Mouse (Mus musculus) erythroblast, embryonic 14.5 days (primary cell): ENCODE measurements around the gene Eps8l3. TPM values are rescaled to one million over a fixed set of nuclear protein-coding genes. Genes with fewer than 3 reads are reported as not detected.

Experiments
- H3K27me3 ChIP-seq: 2 replicates; pipeline ENCODE4 v1.6.1; 2012; ENCODE audit warnings: inconsistent platforms; ENCODE audit not compliant: control insufficient read depth
- H3K36me3 ChIP-seq: 2 replicates; pipeline ENCODE4 v1.6.1; 2012; ENCODE audit warnings: mild to moderate bottlenecking, inconsistent platforms; ENCODE audit not compliant: control insufficient read depth
- H3K4me1 ChIP-seq: 2 replicates; pipeline ENCODE4 v1.6.1; 2012; ENCODE audit warnings: inconsistent platforms; ENCODE audit not compliant: control insufficient read depth
- H3K4me3 ChIP-seq: replicated peaks from 2 replicates; pipeline ENCODE3; 2012; ENCODE audit warnings: moderate library complexity, mild to moderate bottlenecking, inconsistent platforms
- H3K9me3 ChIP-seq: 2 replicates; pipeline ENCODE4 v1.6.1; 2012; ENCODE audit warnings: low read length, inconsistent platforms, mixed read lengths; ENCODE audit not compliant: control insufficient read depth
- GATA1 ChIP-seq: IDR thresholded peaks from 2 replicates; pipeline ENCODE4 v1.6.1; 2012; ENCODE audit warnings: low read length, inconsistent platforms, mixed read lengths
- TAL1 ChIP-seq: IDR thresholded peaks from 3 replicates; pipeline ENCODE4 v1.6.1; 2012; ENCODE audit warnings: low read length, inconsistent platforms, mixed read lengths
- polyA plus RNA-seq: library from polyadenylated mRNA; stranded (reverse); fragments of >175 nt; gene quantifications from 2 replicates; pipeline ENCODE4 v1.2.3, GENCODE M21; 2012

The Eps8l3 gene
- not detected in 2 replicates for polyA plus RNA-seq

GRCm38 (mm10) chr3:107877005-107877404 lies at the start of gene Eps8l3:
TSS of gene Eps8l3 (plus strand) at chr3:107877229.
- Histone ChIP-seq H3K9me3 (no peaks in the 10 kb centered on the region), H3K4me3 (no peak within 1 kb of the TSS), H3K4me1 (no peaks in the 10 kb centered on the region), H3K27me3 (no peaks in the 10 kb centered on the region), H3K36me3 (no peaks in the 10 kb centered on the region)
- TF ChIP-seq TAL1 (no peak), GATA1 (no peak)

- no peaks in the 10 kb centered on the region; the same call in 1 of the 2 replicates for H3K27me3 ChIP-seq
- H3K4me1 ChIP-seq, result peaks cover 5% of the 10 kb centered on the region
- no peaks in the 10 kb centered on the region for H3K36me3 ChIP-seq
- H3K4me3 ChIP-seq, result no peak overlapping the region
- peaks cover 15% of the 10 kb centered on the region for H3K9me3 ChIP-seq
- no peak for TF ChIP-seq GATA1
- TF ChIP-seq TAL1, result no peak
Measured at GRCm38 (mm10) chr3:107827873-107828405, 49.1 kb upstream of the Eps8l3 start.

DNA sequence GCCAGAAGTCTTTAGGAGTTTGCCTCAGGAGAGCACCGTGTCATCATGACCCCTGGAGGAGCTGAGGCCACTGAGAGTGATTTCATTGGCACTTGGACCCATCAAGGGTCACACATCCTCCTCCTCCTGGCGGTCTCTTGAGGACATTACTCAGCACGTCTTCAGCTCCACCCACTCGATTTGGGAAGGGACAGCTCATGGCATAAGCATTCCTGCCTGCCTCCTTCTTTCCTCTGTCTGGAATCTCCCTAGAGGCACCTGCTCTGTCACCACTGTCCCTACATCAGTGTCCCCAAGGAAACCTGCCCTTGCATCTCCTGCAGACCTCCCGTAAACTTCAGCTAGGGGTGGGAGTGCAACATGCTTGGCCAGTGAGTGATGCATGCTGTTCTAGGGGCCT lies 48.5 kb upstream of the Eps8l3 start:
- Histone ChIP-seq H3K4me1 (peaks cover under 1% of the 10 kb centered on the region; the same call in 1 of the 2 replicates), H3K4me3 (no peak overlapping the region), H3K27me3 (no peaks in the 10 kb centered on the region; the same call in 1 of the 2 replicates), H3K9me3 (peaks cover 9% of the 10 kb centered on the region), H3K36me3 (no peaks in the 10 kb centered on the region)
- TF ChIP-seq TAL1 (no peak), GATA1 (no peak)

DNA sequence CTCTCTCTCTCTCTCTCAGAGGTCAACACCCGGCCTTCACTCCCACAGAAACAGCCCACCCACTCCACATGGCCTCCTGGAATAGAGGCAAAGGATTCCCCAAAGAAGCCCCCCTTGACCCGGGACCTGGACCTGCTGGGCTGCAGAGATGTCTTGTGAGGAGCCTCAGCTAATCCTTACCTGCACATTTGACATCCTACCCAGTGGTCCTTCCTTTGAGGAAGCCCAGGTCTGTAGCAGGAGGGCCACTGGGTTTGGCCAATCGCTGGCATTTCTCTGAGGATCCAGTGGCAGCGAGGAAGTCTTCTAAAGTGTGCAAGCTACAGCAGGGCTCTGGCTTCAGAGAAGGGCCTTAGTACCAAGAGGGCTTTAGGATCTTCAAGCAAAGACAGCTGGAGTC lies 48.0 kb upstream of the Eps8l3 start:
- TF ChIP-seq TAL1 (no peak), GATA1 (no peak)
- Histone ChIP-seq H3K4me3 (no peak overlapping the region), H3K36me3 (no peaks in the 10 kb centered on the region), H3K9me3 (peaks cover 4% of the 10 kb centered on the region), H3K4me1 (no peaks in the 10 kb centered on the region), H3K27me3 (no peaks in the 10 kb centered on the region)

DNA sequence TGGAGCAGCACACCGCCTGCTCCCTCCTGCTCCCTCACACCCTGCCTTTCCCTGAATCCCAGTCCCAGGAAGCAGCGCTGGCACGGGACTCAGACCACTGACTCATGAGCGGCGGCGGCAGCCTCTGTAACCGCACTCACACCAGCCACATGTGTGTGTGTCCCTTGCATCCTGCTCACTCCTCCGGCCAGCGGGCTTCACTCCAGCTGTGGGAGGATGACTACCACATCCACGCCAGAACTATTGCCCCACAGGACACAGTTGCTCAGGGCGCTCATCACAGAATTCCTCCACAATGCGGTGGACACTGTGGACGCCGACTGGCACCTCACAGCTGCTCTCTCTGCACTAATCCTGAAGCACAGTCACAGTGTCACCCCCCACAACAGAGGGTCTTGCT lies 47.4 kb upstream of the Eps8l3 start:
- H3K4me1 ChIP-seq, result no peaks in the 10 kb centered on the region
- no peaks in the 10 kb centered on the region for H3K27me3 ChIP-seq
- no peak overlapping the region for H3K4me3 ChIP-seq
- no peaks in the 10 kb centered on the region for H3K9me3 ChIP-seq
- TF ChIP-seq GATA1 (no peak), TAL1 (no peak)
- H3K36me3 ChIP-seq, result no peaks in the 10 kb centered on the region

DNA sequence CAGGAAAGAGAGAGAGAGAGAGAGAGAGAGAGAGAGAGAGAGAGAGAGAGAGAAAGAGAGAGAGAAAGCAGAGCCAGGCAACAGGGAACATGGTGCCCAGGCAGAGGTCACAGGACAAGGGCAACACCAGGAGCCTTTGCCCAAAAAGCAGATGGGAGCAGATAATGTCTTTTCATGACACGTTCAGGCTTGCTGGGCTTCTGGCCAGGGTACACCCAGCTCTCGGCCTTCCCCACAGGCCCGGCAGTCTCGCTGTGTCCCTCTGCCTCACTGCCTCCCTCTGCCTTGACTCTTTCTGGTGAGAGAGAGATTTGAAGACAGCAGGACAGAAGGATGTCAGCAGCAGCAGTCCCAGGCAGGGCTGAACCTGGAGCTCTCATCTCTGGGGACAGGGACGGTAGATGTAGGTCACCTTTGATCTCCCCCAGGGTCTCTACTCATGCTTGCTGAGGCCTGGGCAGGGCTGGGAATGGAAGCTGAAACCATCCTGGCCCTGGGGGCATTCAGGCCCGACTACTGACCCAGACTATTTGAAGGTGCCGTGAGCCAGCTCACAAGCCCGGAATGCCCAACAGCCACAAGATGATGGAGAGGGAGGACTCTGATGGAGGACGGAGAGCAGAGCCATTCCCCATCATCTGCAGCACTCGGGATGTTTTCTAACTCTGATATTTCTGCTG lies 45.0 kb upstream of the Eps8l3 start:
- Histone ChIP-seq H3K9me3 (no peaks in the 10 kb centered on the region), H3K36me3 (no peaks in the 10 kb centered on the region), H3K4me3 (no peak overlapping the region), H3K4me1 (no peaks in the 10 kb centered on the region), H3K27me3 (no peaks in the 10 kb centered on the region)
- TF ChIP-seq TAL1, result no peak
- no peak for TF ChIP-seq GATA1

- Histone ChIP-seq H3K27me3 (no peaks in the 10 kb centered on the region), H3K4me3 (no peak overlapping the region)
- no peak for TF ChIP-seq TAL1
- no peak for TF ChIP-seq GATA1
Measured at GRCm38 (mm10) chr3:107832645-107833044, 44.4 kb upstream of the Eps8l3 start.

DNA sequence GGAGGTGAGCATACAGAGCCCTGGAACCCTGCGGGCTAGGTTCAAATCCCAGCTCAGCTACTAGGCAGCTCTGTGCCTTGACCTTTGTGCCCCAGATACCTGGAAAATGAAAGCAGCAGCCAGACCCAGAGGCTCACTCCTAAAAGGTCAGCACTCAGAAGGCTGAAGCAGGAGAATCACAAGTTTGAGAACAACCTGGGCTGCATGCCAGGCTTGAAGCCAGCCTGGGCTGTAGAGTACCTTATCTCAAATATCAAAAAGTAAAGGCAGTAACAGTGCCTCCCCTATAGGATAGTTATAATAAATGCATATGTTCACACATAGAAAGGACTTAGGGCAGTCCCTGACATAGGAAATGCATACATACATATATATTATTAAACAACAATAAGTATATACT lies 43.7 kb upstream of the Eps8l3 start:
- Histone ChIP-seq H3K4me1 (no peaks in the 10 kb centered on the region), H3K9me3 (no peaks in the 10 kb centered on the region), H3K27me3 (no peaks in the 10 kb centered on the region), H3K36me3 (no peaks in the 10 kb centered on the region), H3K4me3 (no peak overlapping the region)
- no peak for TF ChIP-seq TAL1

More at GRCm38 (mm10) chr3:107832645-107833044, 44.4 kb upstream of the Eps8l3 start:
- Histone ChIP-seq H3K36me3 (no peaks in the 10 kb centered on the region), H3K4me1 (no peaks in the 10 kb centered on the region), H3K9me3 (no peaks in the 10 kb centered on the region)

- Histone ChIP-seq H3K9me3 (no peaks in the 10 kb centered on the region), H3K27me3 (no peaks in the 10 kb centered on the region), H3K4me3 (no peak overlapping the region), H3K4me1 (no peaks in the 10 kb centered on the region), H3K36me3 (no peaks in the 10 kb centered on the region)
- TF ChIP-seq GATA1 (no peak), TAL1 (no peak)
Measured at GRCm38 (mm10) chr3:107833872-107834341, 43.1 kb upstream of the Eps8l3 start.
